8 mouse cellular contexts compared by ENCODE assay signal in the genomic region with DNA sequence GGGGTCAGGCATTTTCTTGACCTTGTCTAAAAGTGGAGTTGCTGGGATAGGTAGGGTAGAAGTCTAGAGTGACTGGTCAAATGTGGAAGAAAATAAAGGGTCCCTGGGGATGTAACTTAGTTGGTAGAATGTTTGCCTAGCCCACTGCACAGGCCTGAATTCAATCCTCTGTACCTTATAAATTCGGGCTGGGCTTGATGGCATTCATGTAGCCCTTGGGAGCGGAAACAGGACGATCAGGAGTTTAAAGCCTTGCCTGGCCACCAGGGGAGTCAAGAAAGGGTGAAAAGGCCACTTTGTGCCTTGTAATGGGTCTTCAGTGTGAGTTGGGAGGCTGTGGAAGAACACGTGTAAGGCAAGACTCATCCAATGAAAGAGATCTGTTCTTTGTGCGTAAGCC. TPM values are rescaled to one million over a fixed set of nuclear protein-coding genes. Genes with fewer than 3 reads are reported as not detected.
DNase-seq lines count a peak whose midpoint lies in the region; ATAC-seq and TF ChIP-seq lines count a peak whose summit lies in the region.

No protein-coding gene starts in this region.

- no peak for TF ChIP-seq POLR2A in testis, adult 2 months (IDR thresholded peaks at IDR 0.05; ENCODE audit: control insufficient read depth, low read depth, low read length)

- H3K9me3 ChIP-seq in embryonic facial prominence, embryonic 15.5 days (replicated peaks): no peaks in the 10 kb centered on the region
- H3K9me3 ChIP-seq in limb, embryonic 13.5 days: no peaks in the 10 kb centered on the region
- H3K9me3 ChIP-seq in stomach, embryonic 15.5 days: no peaks in the 10 kb centered on the region

- DNase-seq in testis, postnatal 14 days (ENCODE audit: low spot score): no peak
- DNase-seq in cerebellum, adult 11-12 months: no peak
- no peak for DNase-seq in cerebellum, postnatal 36 days
- no peak for DNase-seq in lung, postnatal 4 days

- no peak for ATAC-seq in embryonic facial prominence, embryonic 15.5 days (ENCODE audit: insufficient number of reproducible peaks, low FRiP score, low TSS enrichment, low read depth)
- no peak for ATAC-seq in limb, embryonic 13.5 days (ENCODE audit: low FRiP score, low read depth)
- ATAC-seq in stomach, embryonic 15.5 days (ENCODE audit: insufficient read depth, low FRiP score, low read depth): no peak

- no peaks in the 10 kb centered on the region for H3K27me3 ChIP-seq in testis, adult 2 months (ENCODE audit: control insufficient read depth, insufficient read depth, low read length)
- no peaks in the 10 kb centered on the region for H3K27me3 ChIP-seq in embryonic facial prominence, embryonic 15.5 days
- no peaks in the 10 kb centered on the region for H3K27me3 ChIP-seq in limb, embryonic 13.5 days
- H3K27me3 ChIP-seq in stomach, embryonic 15.5 days (replicated peaks): no peaks in the 10 kb centered on the region

- peaks cover 7% of the 10 kb centered on the region for H3K4me1 ChIP-seq in testis, adult 2 months (ENCODE audit: control insufficient read depth, insufficient read depth, low read length)
- H3K4me1 ChIP-seq in embryonic facial prominence, embryonic 15.5 days: peaks cover 24% of the 10 kb centered on the region
- H3K4me1 ChIP-seq in limb, embryonic 13.5 days: peaks cover 35% of the 10 kb centered on the region
- peaks cover 13% of the 10 kb centered on the region for H3K4me1 ChIP-seq in stomach, embryonic 15.5 days

- peak overlapping the region; percentile 87 for H3K9ac ChIP-seq in embryonic facial prominence, embryonic 15.5 days
- H3K9ac ChIP-seq in limb, embryonic 13.5 days: peak overlapping the region; percentile 91
- H3K9ac ChIP-seq in stomach, embryonic 15.5 days: peak overlapping the region; percentile 87

- WGBS in embryonic facial prominence, embryonic 15.5 days: 5% methylated on average over 5 of the region's 5 CpGs
- 10% methylated on average over 5 of the region's 5 CpGs for WGBS in limb, embryonic 13.5 days
- WGBS in stomach, embryonic 15.5 days: 10% methylated on average over 5 of the region's 5 CpGs

- H3K4me2 ChIP-seq in embryonic facial prominence, embryonic 15.5 days (replicated peaks): peak overlapping the region; percentile 74
- peak overlapping the region; percentile 96 for H3K4me2 ChIP-seq in limb, embryonic 13.5 days (replicated peaks)
- H3K4me2 ChIP-seq in stomach, embryonic 15.5 days: peak overlapping the region; percentile 70

- TF ChIP-seq CTCF in testis, adult 2 months (IDR thresholded peaks at IDR 0.05; ENCODE audit: control insufficient read depth, insufficient read depth, insufficient replicate concordance, low read depth, low read length): no peak

- H3K36me3 ChIP-seq in testis, adult 2 months (ENCODE audit: control insufficient read depth, insufficient read depth, low read length): peaks cover 1% of the 10 kb centered on the region
- H3K36me3 ChIP-seq in embryonic facial prominence, embryonic 15.5 days: no peaks in the 10 kb centered on the region
- H3K36me3 ChIP-seq in limb, embryonic 13.5 days: peaks cover 20% of the 10 kb centered on the region
- no peaks in the 10 kb centered on the region for H3K36me3 ChIP-seq in stomach, embryonic 15.5 days

- peak overlapping the region; percentile 100 for H3K27ac ChIP-seq in testis, adult 2 months (ENCODE audit: control insufficient read depth, insufficient read depth, low read depth, low read length)
- peak overlapping the region; percentile 95; the same call in 1 of the 2 replicates for H3K27ac ChIP-seq in embryonic facial prominence, embryonic 15.5 days (replicated peaks)
- H3K27ac ChIP-seq in limb, embryonic 13.5 days: peak overlapping the region; percentile 96; the same call in 1 of the 2 replicates
- peak overlapping the region; percentile 98; the same call in 1 of the 2 replicates for H3K27ac ChIP-seq in stomach, embryonic 15.5 days

- peak overlapping the region; percentile 100 for H3K4me3 ChIP-seq in testis, adult 2 months (ENCODE audit: control insufficient read depth, low read depth, low read length)
- peak overlapping the region; percentile 97 for H3K4me3 ChIP-seq in embryonic facial prominence, embryonic 15.5 days (replicated peaks)
- peak overlapping the region; percentile 90 for H3K4me3 ChIP-seq in limb, embryonic 13.5 days
- H3K4me3 ChIP-seq in stomach, embryonic 15.5 days (replicated peaks): peak overlapping the region; percentile 96

RNA-seq across cellular contexts. Expression of a gene that starts 1.1 kb away (rescaled TPM):
- 15.4 and 16.6 TPM in 2 replicates for polyA plus RNA-seq in testis, adult 2 months (2012; rRNA removed)
- polyA plus RNA-seq in embryonic facial prominence, embryonic 15.5 days (2015; fragmentation: Nextera tagmentation; extraction: Ambion mirVana): 93.4 and 102 TPM in 2 replicates
- polyA plus RNA-seq in limb, embryonic 13.5 days (2015; fragmentation: Nextera tagmentation; extraction: Ambion mirVana): 158 and 163 TPM in 2 replicates
- polyA plus RNA-seq in stomach, embryonic 15.5 days (2015; fragmentation: Nextera tagmentation; extraction: Ambion mirVana): 99.1 and 99.2 TPM in 2 replicates

RNA-seq across cellular contexts. Expression of a gene that starts 12.6 kb away (rescaled TPM):
- polyA plus RNA-seq in testis, adult 2 months (2012; rRNA removed): 15.2 and 16.8 TPM in 2 replicates
- polyA plus RNA-seq in embryonic facial prominence, embryonic 15.5 days (2015; fragmentation: Nextera tagmentation; extraction: Ambion mirVana): 22.4 and 23.8 TPM in 2 replicates
- polyA plus RNA-seq in limb, embryonic 13.5 days (2015; fragmentation: Nextera tagmentation; extraction: Ambion mirVana): 22.2 and 22.3 TPM in 2 replicates
- polyA plus RNA-seq in stomach, embryonic 15.5 days (2015; fragmentation: Nextera tagmentation; extraction: Ambion mirVana): 16.5 and 17.4 TPM in 2 replicates

RNA-seq across cellular contexts. Expression of a gene that starts 39.8 kb away (rescaled TPM):
- 46.7 and 59.1 TPM in 2 replicates for polyA plus RNA-seq in testis, adult 2 months (2012; rRNA removed)
- 71.7 and 76.0 TPM in 2 replicates for polyA plus RNA-seq in embryonic facial prominence, embryonic 15.5 days (2015; fragmentation: Nextera tagmentation; extraction: Ambion mirVana)
- 68.6 and 69.3 TPM in 2 replicates for polyA plus RNA-seq in limb, embryonic 13.5 days (2015; fragmentation: Nextera tagmentation; extraction: Ambion mirVana)
- polyA plus RNA-seq in stomach, embryonic 15.5 days (2015; fragmentation: Nextera tagmentation; extraction: Ambion mirVana): 52.6 and 54.1 TPM in 2 replicates

RNA-seq across cellular contexts. Expression of a gene that starts 59.7 kb away (rescaled TPM):
- polyA plus RNA-seq in testis, adult 2 months (2012; rRNA removed): 5.3 and 6.7 TPM in 2 replicates
- polyA plus RNA-seq in embryonic facial prominence, embryonic 15.5 days (2015; fragmentation: Nextera tagmentation; extraction: Ambion mirVana): 191 and 194 TPM in 2 replicates
- polyA plus RNA-seq in limb, embryonic 13.5 days (2015; fragmentation: Nextera tagmentation; extraction: Ambion mirVana): 140 and 149 TPM in 2 replicates
- 124 and 125 TPM in 2 replicates for polyA plus RNA-seq in stomach, embryonic 15.5 days (2015; fragmentation: Nextera tagmentation; extraction: Ambion mirVana)
